Mouse (Mus musculus): ENCODE results near the gene Gps1. TPM values are rescaled to one million over a fixed set of nuclear protein-coding genes. Genes with fewer than 3 reads are reported as not detected.
"Not testable (repeated sequence)": the region's sequence is repeated elsewhere in the genome, so short reads cannot be mapped to it uniquely, and the experiment has no call there.

The Gps1 gene
- polyA plus RNA-seq, 1 experiment from 2014 or later, result 241 TPM

DNA sequence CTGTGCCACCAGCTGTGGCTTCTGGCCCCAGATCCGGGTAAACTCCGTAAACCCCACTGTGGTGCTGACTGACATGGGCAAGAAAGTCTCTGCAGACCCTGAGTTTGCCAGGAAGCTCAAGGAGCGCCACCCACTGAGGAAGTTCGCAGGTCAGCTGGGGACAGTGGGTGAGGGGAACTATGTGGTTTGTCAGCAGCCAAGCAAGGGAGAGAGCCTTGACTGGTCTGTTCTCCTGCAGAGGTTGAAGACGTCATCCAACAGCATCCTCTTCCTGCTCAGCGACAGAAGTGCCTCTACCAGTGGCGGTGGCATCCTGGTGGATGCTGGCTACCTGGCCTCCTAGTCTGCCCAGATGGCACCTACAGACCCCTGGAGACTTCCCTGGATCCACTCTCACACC lies 17.0 kb upstream of the Gps1 start:
- not testable (repeated sequence) for H3K4me3 ChIP-seq; H3K4me1 ChIP-seq; H3K36me3 ChIP-seq; ATAC-seq (ENCODE audit: low FRiP score, low read depth); H3K4me2 ChIP-seq (replicated peaks); H3K27ac ChIP-seq; H3K9ac ChIP-seq; H3K9me3 ChIP-seq
- peaks cover 12% of the 10 kb centered on the region for H3K27me3 ChIP-seq
- WGBS, result 67% methylated on average over 4 of the region's 7 CpGs

- no peaks in the 10 kb centered on the region for H3K4me1 ChIP-seq
- no peaks in the 10 kb centered on the region for H3K36me3 ChIP-seq
- no peak overlapping the region for H3K9ac ChIP-seq
- H3K4me2 ChIP-seq (replicated peaks), result no peak overlapping the region
- H3K4me3 ChIP-seq, result no peak overlapping the region
- no peak overlapping the region for H3K27ac ChIP-seq
- 77% methylated on average over 1 of the region's 1 CpGs for WGBS
- no peak for ATAC-seq (ENCODE audit: low FRiP score, low read depth)
- H3K9me3 ChIP-seq, result no peaks in the 10 kb centered on the region
- peaks cover 7% of the 10 kb centered on the region; the same call in 1 of the 2 replicates for H3K27me3 ChIP-seq
Observed at GRCm38 (mm10) chr11:120768206-120768605, 15.9 kb upstream of the Gps1 start.

- ATAC-seq (ENCODE audit: low FRiP score, low read depth), result no peak
- no peak overlapping the region for H3K9ac ChIP-seq
- no peak overlapping the region for H3K4me2 ChIP-seq (replicated peaks)
- H3K27ac ChIP-seq, result no peak overlapping the region
- H3K27me3 ChIP-seq, result 0 out of 2 replicates have a peak, but pooled peaks cover 3% of the 10 kb centered on the region
- H3K4me3 ChIP-seq, result no peak overlapping the region
- WGBS, result 79% methylated on average over 3 of the region's 3 CpGs
- H3K36me3 ChIP-seq, result no peaks in the 10 kb centered on the region
- H3K4me1 ChIP-seq, result 0 out of 2 replicates have a peak, but pooled peaks cover 8% of the 10 kb centered on the region
- H3K9me3 ChIP-seq, result no peaks in the 10 kb centered on the region
Observed at GRCm38 (mm10) chr11:120772749-120773148, 11.3 kb upstream of the Gps1 start.

- Histone ChIP-seq H3K4me1 (0 out of 2 replicates have a peak, but pooled peaks cover 8% of the 10 kb centered on the region), H3K4me2 (replicated peaks) (no peak overlapping the region)
- ATAC-seq (ENCODE audit: low FRiP score, low read depth), result no peak
Observed at GRCm38 (mm10) chr11:120773463-120774190, 10.4 kb upstream of the Gps1 start.

GRCm38 (mm10) chr11:120775774-120776469 lies 8.2 kb upstream of the Gps1 start:
- no peaks in the 10 kb centered on the region for H3K27me3 ChIP-seq
- no peak overlapping the region for H3K4me3 ChIP-seq
- no peaks in the 10 kb centered on the region for H3K9me3 ChIP-seq
- peaks cover 9% of the 10 kb centered on the region for H3K36me3 ChIP-seq
- no peak overlapping the region for H3K9ac ChIP-seq
- H3K4me2 ChIP-seq (replicated peaks), result no peak overlapping the region
- peak; percentile 79 for ATAC-seq (ENCODE audit: low FRiP score, low read depth)
- no peak overlapping the region for H3K27ac ChIP-seq
- WGBS, result 31% methylated on average over 15 of the region's 15 CpGs
- 0 out of 2 replicates have a peak, but pooled peaks cover 8% of the 10 kb centered on the region for H3K4me1 ChIP-seq

More at GRCm38 (mm10) chr11:120773463-120774190, 10.4 kb upstream of the Gps1 start:
- H3K4me3 ChIP-seq, result no peak overlapping the region
- H3K9ac ChIP-seq, result no peak overlapping the region
- no peaks in the 10 kb centered on the region for H3K9me3 ChIP-seq
- H3K36me3 ChIP-seq, result no peaks in the 10 kb centered on the region
- no peaks in the 10 kb centered on the region for H3K27me3 ChIP-seq
- no peak overlapping the region for H3K27ac ChIP-seq
- WGBS, result 86% methylated on average over 7 of the region's 7 CpGs

DNA sequence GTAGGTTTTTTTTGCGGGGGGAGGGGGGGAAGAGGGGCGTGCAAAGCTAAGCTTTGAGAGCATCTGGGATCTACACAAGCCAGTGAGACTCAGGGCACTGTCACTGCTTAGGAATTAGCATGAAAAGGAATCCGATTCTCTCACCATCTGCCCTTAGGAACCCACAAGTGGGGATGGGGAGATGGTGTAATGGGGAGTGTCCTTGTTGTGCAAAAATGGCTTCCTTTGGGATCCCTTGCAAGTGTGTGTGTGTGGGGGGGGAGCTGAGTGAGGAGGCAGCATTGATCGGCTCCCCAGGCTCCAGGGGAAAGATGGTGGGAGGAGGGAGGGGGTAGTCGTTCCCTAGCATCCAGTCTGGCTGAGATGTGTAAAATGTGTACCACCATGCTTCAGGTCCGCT lies 6.9 kb upstream of the Gps1 start:
- peak overlapping the region; percentile 31 for H3K9ac ChIP-seq
- no peak overlapping the region for H3K27ac ChIP-seq
- ATAC-seq (ENCODE audit: low FRiP score, low read depth), result no peak
- H3K4me2 ChIP-seq (replicated peaks), result no peak overlapping the region
- peaks cover 17% of the 10 kb centered on the region for H3K36me3 ChIP-seq
- 30% methylated on average over 6 of the region's 6 CpGs for WGBS
- no peaks in the 10 kb centered on the region for H3K9me3 ChIP-seq
- H3K4me3 ChIP-seq, result no peak overlapping the region
- no peaks in the 10 kb centered on the region for H3K27me3 ChIP-seq
- 0 out of 2 replicates have a peak, but pooled peaks cover 8% of the 10 kb centered on the region for H3K4me1 ChIP-seq

- Histone ChIP-seq H3K36me3 (peaks cover 25% of the 10 kb centered on the region), H3K27ac (no peak overlapping the region), H3K4me1 (peaks cover 25% of the 10 kb centered on the region), H3K9me3 (no peaks in the 10 kb centered on the region), H3K4me2 (replicated peaks) (no peak overlapping the region), H3K27me3 (no peaks in the 10 kb centered on the region), H3K9ac (no peak overlapping the region), H3K4me3 (no peak overlapping the region)
- 85% methylated on average over 1 of the region's 1 CpGs for WGBS
- no peak for ATAC-seq (ENCODE audit: low FRiP score, low read depth)
Observed at GRCm38 (mm10) chr11:120779876-120780275, 4.2 kb upstream of the Gps1 start.

- not testable (repeated sequence) for H3K27me3 ChIP-seq; H3K9ac ChIP-seq; ATAC-seq (ENCODE audit: low FRiP score, low read depth); H3K27ac ChIP-seq; H3K9me3 ChIP-seq; H3K4me3 ChIP-seq; H3K4me2 ChIP-seq (replicated peaks)
- 91% methylated on average over 6 of the region's 6 CpGs for WGBS
- peaks cover 32% of the 10 kb centered on the region for H3K36me3 ChIP-seq
- peaks cover 29% of the 10 kb centered on the region for H3K4me1 ChIP-seq
Observed at GRCm38 (mm10) chr11:120781361-120781760, 2.7 kb upstream of the Gps1 start.

DNA sequence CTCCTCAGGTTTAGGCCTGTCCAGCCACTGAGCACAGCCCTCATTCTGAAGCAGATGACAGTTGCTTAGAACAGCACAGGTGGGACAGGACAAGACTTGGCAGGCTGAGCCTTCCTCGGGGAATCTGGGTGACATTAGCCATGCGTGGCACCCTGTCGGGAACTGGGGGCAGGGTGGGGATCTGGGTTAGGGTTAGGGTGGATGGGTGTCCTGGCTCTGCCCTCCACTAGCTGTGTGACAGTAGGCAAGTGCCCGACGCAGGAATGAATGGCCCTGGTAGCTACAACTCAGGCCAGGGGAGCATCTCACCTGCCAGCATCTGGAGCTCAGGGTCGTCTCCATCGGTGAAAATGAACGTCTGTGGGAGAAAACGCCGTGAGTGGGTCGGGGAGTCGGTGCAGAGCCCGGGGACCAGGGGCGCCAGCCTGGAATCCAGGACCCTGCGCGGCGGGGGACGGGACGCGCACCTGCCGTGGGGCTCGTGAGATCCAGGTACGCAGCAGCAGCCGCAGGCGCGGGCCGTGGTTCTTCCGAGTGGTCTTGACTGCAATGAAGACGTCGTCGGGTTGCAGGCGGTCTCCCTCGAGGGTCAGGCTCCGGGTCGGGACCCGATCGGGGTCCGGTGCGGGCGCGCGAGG lies 527 bp upstream of the Gps1 start:
- Histone ChIP-seq H3K27ac (peak overlapping the region; percentile 72; the same call in 1 of the 2 replicates), H3K9ac (peak overlapping the region; percentile 96), H3K4me3 (peak overlapping the region; percentile 99), H3K36me3 (peaks cover 54% of the 10 kb centered on the region), H3K9me3 (no peaks in the 10 kb centered on the region), H3K4me1 (peaks cover 29% of the 10 kb centered on the region), H3K27me3 (no peaks in the 10 kb centered on the region), H3K4me2 (replicated peaks) (peak overlapping the region; percentile 99)
- WGBS, result 2% methylated on average over 42 of the region's 42 CpGs
- peak; percentile 17; the same call in 1 of the 2 replicates for ATAC-seq (ENCODE audit: low FRiP score, low read depth)

DNA sequence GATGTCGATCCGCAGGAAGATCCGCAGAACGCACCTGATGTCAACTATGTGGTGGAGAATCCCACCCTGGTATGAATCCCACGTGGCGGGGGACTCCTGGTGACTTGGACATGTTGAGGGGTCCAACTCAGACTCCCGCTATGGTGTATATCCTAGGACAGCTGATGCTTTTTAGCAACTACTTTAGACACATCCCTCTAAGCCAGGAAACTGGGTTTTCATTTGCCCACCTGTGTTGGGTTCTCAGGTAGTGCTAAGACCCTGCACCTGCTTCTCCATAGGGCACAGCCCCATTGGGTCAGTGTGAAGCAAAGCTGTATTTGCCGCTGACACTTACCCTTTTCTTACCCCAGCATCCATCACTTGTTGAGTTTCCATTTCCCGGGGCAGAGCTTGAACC lies 1.1 kb downstream of the Gps1 start:
- Histone ChIP-seq H3K4me1 (peaks cover 29% of the 10 kb centered on the region), H3K4me2 (replicated peaks) (peak overlapping the region; percentile 99), H3K4me3 (peak overlapping the region; percentile 99), H3K36me3 (peaks cover 66% of the 10 kb centered on the region), H3K27ac (no peak overlapping the region), H3K9ac (peak overlapping the region; percentile 96), H3K9me3 (no peaks in the 10 kb centered on the region), H3K27me3 (no peaks in the 10 kb centered on the region)
- ATAC-seq (ENCODE audit: low FRiP score, low read depth), result no peak
- 38% methylated on average over 9 of the region's 9 CpGs for WGBS

GRCm38 (mm10) chr11:120788460-120788859 lies 4.4 kb downstream of the Gps1 start:
- not testable (repeated sequence) for H3K27ac ChIP-seq; H3K9ac ChIP-seq; ATAC-seq (ENCODE audit: low FRiP score, low read depth); H3K27me3 ChIP-seq; H3K4me3 ChIP-seq; H3K9me3 ChIP-seq; H3K4me2 ChIP-seq (replicated peaks)
- WGBS, result 83% methylated on average over 10 of the region's 10 CpGs
- Histone ChIP-seq H3K36me3 (peaks cover 76% of the 10 kb centered on the region), H3K4me1 (peaks cover 17% of the 10 kb centered on the region)

- Histone ChIP-seq H3K27me3 (no peaks in the 10 kb centered on the region), H3K27ac (no peak overlapping the region), H3K9me3 (no peaks in the 10 kb centered on the region), H3K4me3 (no peak overlapping the region), H3K36me3 (peaks cover 85% of the 10 kb centered on the region), H3K9ac (0 out of 2 replicates have a peak overlapping the region, but pooled peaks have one; percentile 2), H3K4me2 (replicated peaks) (no peak overlapping the region), H3K4me1 (peaks cover 14% of the 10 kb centered on the region)
- 84% methylated on average over 4 of the region's 4 CpGs for WGBS
- no peak for ATAC-seq (ENCODE audit: low FRiP score, low read depth)
Observed at GRCm38 (mm10) chr11:120789355-120789754, 5.3 kb downstream of the Gps1 start.
